Mouse (Mus musculus): Measurements from ENCODE around the gene Rpl13a. TPM values are rescaled to one million over a fixed set of nuclear protein-coding genes. Genes with fewer than 3 reads are reported as not detected.
A peak's percentile ranks its signal among the peaks of the same experiment; 100 is the strongest.

Gene Rpl13a
- total and polyA plus RNA-seq, 2 experiments from 2014 or later, result 780 to 1,972 TPM

GRCm38 (mm10) chr7:45103652-45104180, 24.8 kb downstream of the Rpl13a start, which contains the start of gene Fcgrt:
Gene Fcgrt, minus strand, starts transcription at chr7:45103851.
- WGBS, result 13% methylated on average over 7 of the region's 7 CpGs
- no peak for TF ChIP-seq EP300 (IDR thresholded peaks at IDR 0.05; ENCODE audit: low read depth)
- no peak for TF ChIP-seq CTCF (IDR thresholded peaks at IDR 0.05; ENCODE audit: low read depth)
- Histone ChIP-seq H3K27me3 (ENCODE audit: control insufficient read depth, insufficient read depth, low read length) (no peaks in the 10 kb centered on the region), H3K9me3 (replicated peaks; ENCODE audit: control insufficient read depth, low read length) (no peaks in the 10 kb centered on the region), H3K4me2 (ENCODE audit: low read depth, low read length) (peak within 1 kb of the TSS; percentile 62), H3K4me3 (ENCODE audit: low read depth, low read length) (peak within 1 kb of the TSS; percentile 46), H3K9ac (replicated peaks; ENCODE audit: low read depth, low read length) (peak within 1 kb of the TSS; percentile 68), H3K4me1 (ENCODE audit: control insufficient read depth, insufficient read depth) (peaks cover 17% of the 10 kb centered on the region), H3K36me3 (replicated peaks; ENCODE audit: control insufficient read depth, insufficient read depth, low read length) (peaks cover 4% of the 10 kb centered on the region; the same call in 1 of the 2 replicates), H3K27ac (ENCODE audit: low read depth) (peak within 1 kb of the TSS; percentile 86)
- DNase-seq (ENCODE audit: low spot score), result peak; percentile 99
- peak; percentile 99 for ATAC-seq (ENCODE audit: insufficient read depth, low read depth)

- ATAC-seq (ENCODE audit: insufficient read depth, low read depth) (no peak), DNase-seq (ENCODE audit: low spot score) (no peak)
- Histone ChIP-seq H3K9ac (replicated peaks; ENCODE audit: low read depth, low read length) (peak overlapping the region; percentile 68), H3K4me1 (ENCODE audit: control insufficient read depth, insufficient read depth) (peaks cover 17% of the 10 kb centered on the region), H3K27me3 (ENCODE audit: control insufficient read depth, insufficient read depth, low read length) (no peaks in the 10 kb centered on the region), H3K27ac (ENCODE audit: low read depth) (peak overlapping the region; percentile 86), H3K4me2 (ENCODE audit: low read depth, low read length) (peak overlapping the region; percentile 62), H3K4me3 (ENCODE audit: low read depth, low read length) (peak overlapping the region; percentile 46), H3K36me3 (replicated peaks; ENCODE audit: control insufficient read depth, insufficient read depth, low read length) (peaks cover 6% of the 10 kb centered on the region; the same call in 1 of the 2 replicates), H3K9me3 (replicated peaks; ENCODE audit: control insufficient read depth, low read length) (no peaks in the 10 kb centered on the region)
- WGBS, result 65% methylated on average over 9 of the region's 9 CpGs
- TF ChIP-seq EP300 (IDR thresholded peaks at IDR 0.05; ENCODE audit: low read depth), result no peak
These were observed 25.5 kb downstream of the Rpl13a start for GRCm38 (mm10) chr7:45102940-45103585.

- Histone ChIP-seq H3K4me1 (ENCODE audit: control insufficient read depth, insufficient read depth) (peaks cover 17% of the 10 kb centered on the region), H3K27me3 (ENCODE audit: control insufficient read depth, insufficient read depth, low read length) (no peaks in the 10 kb centered on the region), H3K9ac (replicated peaks; ENCODE audit: low read depth, low read length) (peak overlapping the region; percentile 68), H3K36me3 (replicated peaks; ENCODE audit: control insufficient read depth, insufficient read depth, low read length) (peaks cover 8% of the 10 kb centered on the region; the same call in 1 of the 2 replicates), H3K4me3 (ENCODE audit: low read depth, low read length) (peak overlapping the region; percentile 46), H3K4me2 (ENCODE audit: low read depth, low read length) (peak overlapping the region; percentile 62), H3K9me3 (replicated peaks; ENCODE audit: control insufficient read depth, low read length) (no peaks in the 10 kb centered on the region), H3K27ac (ENCODE audit: low read depth) (no peak overlapping the region)
- WGBS, result 77% methylated on average over 11 of the region's 11 CpGs
- no peak for DNase-seq (ENCODE audit: low spot score)
- TF ChIP-seq EP300 (IDR thresholded peaks at IDR 0.05; ENCODE audit: low read depth), result no peak
- no peak for ATAC-seq (ENCODE audit: insufficient read depth, low read depth)
These were observed 26.1 kb downstream of the Rpl13a start for GRCm38 (mm10) chr7:45102441-45102840.

- no peak for TF ChIP-seq EP300 (IDR thresholded peaks at IDR 0.05; ENCODE audit: low read depth)
- no peak for TF ChIP-seq CTCF (IDR thresholded peaks at IDR 0.05; ENCODE audit: low read depth)
These were observed 28.5 kb downstream of the Rpl13a start for GRCm38 (mm10) chr7:45100046-45100445.

GRCm38 (mm10) chr7:45098541-45099240, 29.9 kb downstream of the Rpl13a start:
- ATAC-seq (ENCODE audit: insufficient read depth, low read depth) (no peak), DNase-seq (ENCODE audit: low spot score) (no peak)
- WGBS, result 82% methylated on average over 8 of the region's 8 CpGs

More at GRCm38 (mm10) chr7:45100046-45100445, 28.5 kb downstream of the Rpl13a start:
- Histone ChIP-seq H3K4me3 (ENCODE audit: low read depth, low read length) (no peak overlapping the region), H3K4me1 (ENCODE audit: control insufficient read depth, insufficient read depth) (peaks cover 17% of the 10 kb centered on the region), H3K27me3 (ENCODE audit: control insufficient read depth, insufficient read depth, low read length) (no peaks in the 10 kb centered on the region), H3K36me3 (replicated peaks; ENCODE audit: control insufficient read depth, insufficient read depth, low read length) (peaks cover 12% of the 10 kb centered on the region; the same call in 1 of the 2 replicates), H3K27ac (ENCODE audit: low read depth) (no peak overlapping the region), H3K4me2 (ENCODE audit: low read depth, low read length) (no peak overlapping the region), H3K9ac (replicated peaks; ENCODE audit: low read depth, low read length) (no peak overlapping the region), H3K9me3 (replicated peaks; ENCODE audit: control insufficient read depth, low read length) (no peaks in the 10 kb centered on the region)
- DNase-seq (ENCODE audit: low spot score) (no peak), ATAC-seq (ENCODE audit: insufficient read depth, low read depth) (no peak)
- WGBS, result 88% methylated on average over 6 of the region's 6 CpGs

More at GRCm38 (mm10) chr7:45098541-45099240, 29.9 kb downstream of the Rpl13a start:
- H3K36me3 ChIP-seq (replicated peaks; ENCODE audit: control insufficient read depth, insufficient read depth, low read length), result peaks cover 12% of the 10 kb centered on the region; the same call in 1 of the 2 replicates
- no peak overlapping the region for H3K9ac ChIP-seq (replicated peaks; ENCODE audit: low read depth, low read length)
- H3K4me1 ChIP-seq (ENCODE audit: control insufficient read depth, insufficient read depth), result peaks cover 12% of the 10 kb centered on the region; the same call in 1 of the 2 replicates
- H3K4me3 ChIP-seq (ENCODE audit: low read depth, low read length), result no peak overlapping the region
- H3K9me3 ChIP-seq (replicated peaks; ENCODE audit: control insufficient read depth, low read length), result no peaks in the 10 kb centered on the region
- TF ChIP-seq EP300 (IDR thresholded peaks at IDR 0.05; ENCODE audit: low read depth) (no peak), CTCF (IDR thresholded peaks at IDR 0.05; ENCODE audit: low read depth) (0 out of 2 replicates have a peak, but pooled peaks have one; percentile 12)
- H3K4me2 ChIP-seq (ENCODE audit: low read depth, low read length), result no peak overlapping the region
- no peaks in the 10 kb centered on the region for H3K27me3 ChIP-seq (ENCODE audit: control insufficient read depth, insufficient read depth, low read length)
- H3K27ac ChIP-seq (ENCODE audit: low read depth), result no peak overlapping the region

Data from heart, postnatal 0 days (tissue).